Mouse (Mus musculus) thymus, adult 2 months (tissue): ENCODE results near the gene Sbk2. TPM values are rescaled to one million over a fixed set of nuclear protein-coding genes. Genes with fewer than 3 reads are reported as not detected.
A peak's percentile ranks its signal among the peaks of the same experiment; 100 is the strongest.

Experiments
- DNase-seq: peaks from one replicate; pipeline ENCODE4 v3.0.0; 2021
- H3K27ac ChIP-seq: fragments of 200-500 bp; 2 replicates; pipeline ENCODE4 v1.5.1; 2012; ENCODE audit warnings: low read length, control low read depth; ENCODE audit not compliant: control insufficient read depth, insufficient read depth
- H3K27me3 ChIP-seq: fragments of 200-500 bp; 2 replicates; pipeline ENCODE4 v1.6.1; 2012; ENCODE audit warnings: mild to moderate bottlenecking, low read length, moderate library complexity, mixed read lengths; ENCODE audit not compliant: control insufficient read depth, insufficient read depth
- H3K36me3 ChIP-seq: fragments of 200-500 bp; 2 replicates; pipeline ENCODE4 v1.6.1; 2012; ENCODE audit warnings: mild to moderate bottlenecking, low read length, moderate library complexity; ENCODE audit not compliant: control insufficient read depth, insufficient read depth
- H3K4me1 ChIP-seq: fragments of 200-500 bp; replicated peaks from 2 replicates; pipeline ENCODE4 v1.6.1; 2012; ENCODE audit warnings: low read length; ENCODE audit not compliant: control insufficient read depth, insufficient read depth
- H3K4me3 ChIP-seq: fragments of 200-500 bp; 2 replicates; pipeline ENCODE4 v1.5.1; 2012; ENCODE audit warnings: mild to moderate bottlenecking, low read length, control low read depth, moderate library complexity; ENCODE audit not compliant: control insufficient read depth, insufficient read depth
- CTCF ChIP-seq: fragments of 200-500 bp; IDR thresholded peaks from 2 replicates; pipeline ENCODE4 v1.5.1; 2012; ENCODE audit warnings: mild to moderate bottlenecking, control low read depth, low read length, moderate library complexity, borderline replicate concordance; ENCODE audit not compliant: control insufficient read depth, poor library complexity, insufficient read depth; ENCODE audit errors: extremely low read depth
- POLR2A ChIP-seq: fragments of 200-500 bp; IDR thresholded peaks from 2 replicates; pipeline ENCODE4 v1.6.1; 2012; ENCODE audit warnings: mild to moderate bottlenecking, low read length, control low read depth, moderate library complexity; ENCODE audit not compliant: control insufficient read depth, poor library complexity, insufficient read depth; ENCODE audit errors: extremely low read depth
- WGBS: fragments of 180-500 bp; shearing (Covaris S2); methylation state at CpG from one replicate; pipeline ENCODE4 v1.1.7; 2018; 5-methylcytosine and 5-hydroxymethylcytosine counted together
- polyA plus RNA-seq: library from polyadenylated mRNA; depleted of rRNA; stranded (reverse); fragments of >200 nt; gene quantifications from 2 replicates; pipeline ENCODE4 v1.2.3, GENCODE M21; 2012; rRNA removed

The Sbk2 gene
- polyA plus RNA-seq, 1 experiment: 5.4 TPM

- no peak for TF ChIP-seq CTCF
- TF ChIP-seq POLR2A: no peak
- 15% methylated on average over 19 of the region's 19 CpGs for WGBS
- Histone ChIP-seq H3K4me1 (peaks cover 8% of the 10 kb centered on the region; the same call in 1 of the 2 replicates), H3K4me3 (peak overlapping the region; percentile 18; the same call in 1 of the 2 replicates), H3K27ac (peak overlapping the region; percentile 76), H3K27me3 (no peaks in the 10 kb centered on the region), H3K36me3 (no peaks in the 10 kb centered on the region)
- no peak for DNase-seq
Observed at GRCm38 (mm10) chr7:4899649-4900522, 64.3 kb downstream of the Sbk2 start.

- H3K4me1 ChIP-seq: peaks cover 8% of the 10 kb centered on the region; the same call in 1 of the 2 replicates
- H3K36me3 ChIP-seq: no peaks in the 10 kb centered on the region
- no peak overlapping the region for H3K27ac ChIP-seq
- H3K4me3 ChIP-seq: no peak overlapping the region
- WGBS: 62% methylated on average over 18 of the region's 18 CpGs
- H3K27me3 ChIP-seq: no peaks in the 10 kb centered on the region
- DNase-seq: no peak
- TF ChIP-seq POLR2A (no peak), CTCF (no peak)
Observed at GRCm38 (mm10) chr7:4898851-4899648, 65.2 kb downstream of the Sbk2 start.

- Histone ChIP-seq H3K4me1 (peaks cover 8% of the 10 kb centered on the region; the same call in 1 of the 2 replicates), H3K4me3 (no peak overlapping the region), H3K27ac (no peak overlapping the region), H3K36me3 (no peaks in the 10 kb centered on the region), H3K27me3 (no peaks in the 10 kb centered on the region)
- WGBS: 91% methylated on average over 11 of the region's 11 CpGs
- DNase-seq: no peak
- no peak for TF ChIP-seq POLR2A
- TF ChIP-seq CTCF: no peak
Observed at GRCm38 (mm10) chr7:4895186-4895585, 69.0 kb downstream of the Sbk2 start.

Other genes with a start within 250 kb of the Sbk2 start
- gene Tmem150b, start 239.2 kb downstream of the Sbk2 start, polyA plus RNA-seq: 2.2 and 3.7 TPM in 2 replicates
- 224 and 250 TPM in 2 replicates for gene Kmt5c, start 224.3 kb downstream of the Sbk2 start, polyA plus RNA-seq
- gene Cox6b2, start 211.3 kb downstream of the Sbk2 start, polyA plus RNA-seq: 36.6 and 47.7 TPM in 2 replicates
- 0.11 TPM in 1 of 2 replicates, not detected in the other for gene Fam71e2, start 193.1 kb downstream of the Sbk2 start, polyA plus RNA-seq
- gene Il11, start 181.5 kb downstream of the Sbk2 start, polyA plus RNA-seq: 0.13 and 0.32 TPM in 2 replicates
- gene Tmem190, start 181.5 kb downstream of the Sbk2 start, polyA plus RNA-seq: not detected in 2 replicates
- gene Tmem238, start 174.8 kb downstream of the Sbk2 start, polyA plus RNA-seq: 18.1 and 23.5 TPM in 2 replicates
- gene Rpl28, start 171.5 kb downstream of the Sbk2 start, polyA plus RNA-seq: 367 and 512 TPM in 2 replicates
- 970 and 1,071 TPM in 2 replicates for gene Ube2s, start 151.8 kb downstream of the Sbk2 start, polyA plus RNA-seq
- gene Shisa7, start 119.7 kb downstream of the Sbk2 start, polyA plus RNA-seq: 0.48 and 0.74 TPM in 2 replicates
- 21.8 and 23.6 TPM in 2 replicates for gene Isoc2b, start 94.1 kb downstream of the Sbk2 start, polyA plus RNA-seq
- 20.3 and 20.5 TPM in 2 replicates for gene Isoc2a, start 87.3 kb downstream of the Sbk2 start, polyA plus RNA-seq
- gene Gm36210, start 57.9 kb downstream of the Sbk2 start, polyA plus RNA-seq: 0.15 and 0.17 TPM in 2 replicates
- 40.2 and 51.2 TPM in 2 replicates for gene Zfp628, start 49.2 kb downstream of the Sbk2 start, polyA plus RNA-seq
- gene Nat14, start 42.4 kb downstream of the Sbk2 start, polyA plus RNA-seq: 4.4 and 5.9 TPM in 2 replicates
- gene Ssc5d, start 38.6 kb downstream of the Sbk2 start, polyA plus RNA-seq: 1.0 and 1.1 TPM in 2 replicates
- 0.36 and 3.7 TPM in 2 replicates for gene Sbk3, start 6.8 kb upstream of the Sbk2 start, polyA plus RNA-seq
- 125 and 133 TPM in 2 replicates for gene Zfp579, start 31.8 kb upstream of the Sbk2 start, polyA plus RNA-seq
- gene Zfp524, start 50.0 kb upstream of the Sbk2 start, polyA plus RNA-seq: 52.2 and 54.6 TPM in 2 replicates
- 79.3 and 85.2 TPM in 2 replicates for gene Fiz1, start 50.3 kb upstream of the Sbk2 start, polyA plus RNA-seq
- not detected in 2 replicates for gene Gm44973, start 51.1 kb upstream of the Sbk2 start, polyA plus RNA-seq
- gene Zfp865, start 56.0 kb upstream of the Sbk2 start, polyA plus RNA-seq: 105 and 120 TPM in 2 replicates
- gene Ccdc106, start 56.1 kb upstream of the Sbk2 start, polyA plus RNA-seq: 0.52 and 0.97 TPM in 2 replicates
- gene 4632433K11Rik, start 69.7 kb upstream of the Sbk2 start, polyA plus RNA-seq: not detected in 2 replicates
- 5.2 and 6.3 TPM in 2 replicates for gene Zfp784, start 74.0 kb upstream of the Sbk2 start, polyA plus RNA-seq
- 29.9 and 42.3 TPM in 2 replicates for gene Zfp580, start 87.1 kb upstream of the Sbk2 start, polyA plus RNA-seq
- gene U2af2, start 97.7 kb upstream of the Sbk2 start, polyA plus RNA-seq: 437 and 438 TPM in 2 replicates
- gene Epn1, start 115.8 kb upstream of the Sbk2 start, polyA plus RNA-seq: 230 and 280 TPM in 2 replicates
- not detected in 2 replicates for gene Rfpl4, start 152.5 kb upstream of the Sbk2 start, polyA plus RNA-seq
- gene Rasl2-9, start 161.5 kb upstream of the Sbk2 start, polyA plus RNA-seq: 0.17 and 0.39 TPM in 2 replicates
- gene Vmn1r55, start 185.3 kb upstream of the Sbk2 start, polyA plus RNA-seq: not detected in 2 replicates
- gene Vmn1r56, start 232.3 kb upstream of the Sbk2 start, polyA plus RNA-seq: not detected in 2 replicates